Mouse (Mus musculus) CH12.LX (cell line): ENCODE measurements around the gene Abhd2.

ENCODE experiments used
- CHD1 ChIP-seq: IDR thresholded peaks from 2 replicates; pipeline ENCODE4 v1.6.1; 2012; ENCODE audit warnings: low read depth, low read length, improper control_type of control experiment, inconsistent platforms
- CTCF ChIP-seq, 2 experiments: IDR thresholded peaks in 1 of 2; conservative IDR thresholded peaks in 1 of 2; 2 replicates each; pipeline ENCODE4 v1.5.1; 2011 to 2012; ENCODE audit warnings: low read depth in 2 of 2, low read length in 2 of 2, improper control_type of control experiment in 1 of 2, inconsistent platforms in 1 of 2, mild to moderate bottlenecking in 1 of 2, moderate library complexity in 1 of 2
- ELF1 ChIP-seq: IDR thresholded peaks from 2 replicates; pipeline ENCODE4 v1.6.1; 2014; ENCODE audit warnings: low read depth, mild to moderate bottlenecking, inconsistent platforms, low read length, improper control_type of control experiment
- EP300 ChIP-seq: IDR thresholded peaks from 2 replicates; pipeline ENCODE4 v1.6.1; 2011; ENCODE audit warnings: low read length, improper control_type of control experiment
- HCFC1 ChIP-seq: IDR thresholded peaks from 2 replicates; pipeline ENCODE4 v1.6.1; 2012; ENCODE audit warnings: low read depth, mild to moderate bottlenecking, inconsistent platforms, low read length, improper control_type of control experiment
- JUND ChIP-seq: conservative IDR thresholded peaks from 2 replicates; pipeline ENCODE4 v1.6.1; 2011; ENCODE audit warnings: low read depth, low read length, improper control_type of control experiment
- KAT2A ChIP-seq: IDR thresholded peaks from 2 replicates; pipeline ENCODE4 v1.6.1; 2012; ENCODE audit warnings: low read length, improper control_type of control experiment, inconsistent platforms; ENCODE audit not compliant: insufficient replicate concordance
- MXI1 ChIP-seq: IDR thresholded peaks from 2 replicates; pipeline ENCODE4 v1.6.1; 2011; ENCODE audit warnings: mild to moderate bottlenecking, low read depth, low read length, improper control_type of control experiment
- MYC ChIP-seq: IDR thresholded peaks from 2 replicates; pipeline ENCODE4 v1.6.1; 2011; ENCODE audit warnings: low read depth, mild to moderate bottlenecking, improper control_type of control experiment, low read length
- POLR2A ChIP-seq: IDR thresholded peaks from 2 replicates; pipeline ENCODE4 v1.6.1; 2011; ENCODE audit warnings: low read depth, mild to moderate bottlenecking, improper control_type of control experiment, low read length
- ZC3H11A ChIP-seq: IDR thresholded peaks from 2 replicates; pipeline ENCODE4 v1.6.1; 2012; ENCODE audit warnings: low read depth, mild to moderate bottlenecking, inconsistent platforms, low read length, improper control_type of control experiment
- ZKSCAN1 ChIP-seq: IDR thresholded peaks from 2 replicates; pipeline ENCODE4 v1.6.1; 2012; ENCODE audit warnings: low read depth, inconsistent platforms, low read length, improper control_type of control experiment, borderline replicate concordance

DNA sequence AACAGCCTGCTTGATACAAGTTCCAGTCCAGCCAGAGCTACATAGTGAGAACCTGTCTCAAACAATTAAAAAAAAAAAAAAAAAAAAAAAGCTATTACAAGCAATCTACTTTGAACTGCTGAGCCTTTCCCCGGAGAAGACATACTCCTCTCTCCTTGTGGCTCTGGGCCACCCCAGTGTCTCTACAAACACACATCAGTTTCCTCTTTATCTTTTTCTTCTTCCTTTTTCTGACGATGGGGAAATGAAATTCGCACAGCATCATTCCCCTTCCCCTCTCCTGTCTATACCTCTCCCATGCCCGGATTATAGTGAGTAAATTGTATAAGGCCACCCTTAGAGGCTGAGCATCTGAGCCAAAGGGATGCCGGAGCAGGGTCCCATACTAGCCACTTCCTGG lies 95.7 kb downstream of the Abhd2 start:
- no peak for TF ChIP-seq CHD1
- TF ChIP-seq POLR2A, result no peak
- no peak for TF ChIP-seq CTCF (conservative IDR thresholded peaks at IDR 0.05 in 1 of 2, IDR thresholded peaks at IDR 0.05 in 1 of 2; ENCODE audit: low read depth in 2 of 2, low read length in 2 of 2)
- TF ChIP-seq ZC3H11A, result no peak
- TF ChIP-seq KAT2A, result no peak
- TF ChIP-seq ELF1, result no peak
- TF ChIP-seq JUND, result no peak
- no peak for TF ChIP-seq EP300
- no peak for TF ChIP-seq HCFC1
- no peak for TF ChIP-seq MXI1
- no peak for TF ChIP-seq ZKSCAN1
- TF ChIP-seq MYC, result no peak
